Mouse (Mus musculus): ENCODE measurements around the gene Mrpl20. TPM values are rescaled to one million over a fixed set of nuclear protein-coding genes. Genes with fewer than 3 reads are reported as not detected.
"Not testable (repeated sequence)": the region's sequence is repeated elsewhere in the genome, so short reads cannot be mapped to it uniquely, and the experiment has no call there.

Gene Mrpl20
- polyA plus RNA-seq, 1 experiment from 2014 or later, result 226 TPM

- Histone ChIP-seq H3K9ac (ENCODE audit: low read depth, low read length) (no peak overlapping the region), H3K27me3 (ENCODE audit: control insufficient read depth, insufficient read depth, low read length) (peaks cover 7% of the 10 kb centered on the region; the same call in 1 of the 2 replicates), H3K36me3 (ENCODE audit: control insufficient read depth, insufficient read depth, low read length) (no peaks in the 10 kb centered on the region), H3K27ac (ENCODE audit: low read depth, low read length) (no peak overlapping the region), H3K4me2 (replicated peaks; ENCODE audit: low read depth, low read length) (no peak overlapping the region), H3K4me3 (ENCODE audit: low read length) (no peak overlapping the region), H3K9me3 (ENCODE audit: control insufficient read depth, low read length) (no peaks in the 10 kb centered on the region), H3K4me1 (ENCODE audit: control insufficient read depth, insufficient read depth, low read length) (peaks cover 18% of the 10 kb centered on the region; the same call in 1 of the 2 replicates)
- 79% methylated on average over 2 of the region's 2 CpGs for WGBS
- ATAC-seq (ENCODE audit: low FRiP score, low TSS enrichment), result no peak
These were observed 24.9 kb upstream of the Mrpl20 start for GRCm38 (mm10) chr4:155777816-155778215.

DNA sequence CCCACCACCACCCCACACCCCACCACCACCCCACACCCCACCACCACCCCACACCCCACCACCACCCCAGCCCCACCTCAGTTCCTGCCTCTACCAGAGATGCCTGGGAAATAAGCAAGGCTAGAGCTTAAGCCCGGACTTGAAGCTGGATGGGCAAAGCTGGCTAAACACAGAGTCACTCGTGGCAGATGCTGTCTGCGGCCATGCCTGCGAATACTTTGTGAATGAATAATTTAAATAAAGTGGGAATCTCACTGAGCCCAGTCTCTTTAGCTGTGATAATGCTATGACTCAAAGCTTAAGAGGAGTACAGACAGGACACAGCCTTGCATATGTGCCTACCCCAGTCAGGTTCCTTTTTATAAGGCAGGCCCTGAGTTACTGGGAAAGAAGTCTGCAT is 23.2 kb upstream of the Mrpl20 start:
- Histone ChIP-seq H3K4me1 (ENCODE audit: control insufficient read depth, insufficient read depth, low read length) (peaks cover 15% of the 10 kb centered on the region; the same call in 1 of the 2 replicates), H3K9ac (ENCODE audit: low read depth, low read length) (no peak overlapping the region), H3K27ac (ENCODE audit: low read depth, low read length) (no peak overlapping the region), H3K9me3 (ENCODE audit: control insufficient read depth, low read length) (no peaks in the 10 kb centered on the region), H3K36me3 (ENCODE audit: control insufficient read depth, insufficient read depth, low read length) (no peaks in the 10 kb centered on the region), H3K4me2 (replicated peaks; ENCODE audit: low read depth, low read length) (no peak overlapping the region), H3K4me3 (ENCODE audit: low read length) (no peak overlapping the region), H3K27me3 (ENCODE audit: control insufficient read depth, insufficient read depth, low read length) (no peaks in the 10 kb centered on the region)
- ATAC-seq (ENCODE audit: low FRiP score, low TSS enrichment), result no peak
- 88% methylated on average over 4 of the region's 4 CpGs for WGBS

DNA sequence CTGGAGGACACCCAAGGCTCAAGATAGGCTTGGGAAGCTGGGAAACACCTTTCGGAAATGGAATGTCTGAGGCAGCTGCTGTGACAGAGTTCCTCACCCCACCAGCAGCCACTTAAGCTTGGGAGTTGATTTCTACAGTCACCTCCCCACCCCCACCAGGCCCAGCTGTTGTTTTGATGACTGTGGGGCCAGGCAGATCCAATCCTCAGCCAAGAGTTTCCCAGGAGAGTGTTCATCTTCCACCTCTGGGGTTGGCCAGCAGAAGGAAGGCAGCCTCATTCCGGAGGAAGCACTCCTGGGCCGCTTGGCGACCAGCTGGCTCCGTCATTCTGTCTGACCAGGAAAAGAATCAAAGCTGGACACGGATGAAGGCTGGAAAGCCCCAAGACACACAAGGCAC is 21.8 kb upstream of the Mrpl20 start:
- no peak overlapping the region for H3K4me2 ChIP-seq (replicated peaks; ENCODE audit: low read depth, low read length)
- no peaks in the 10 kb centered on the region for H3K36me3 ChIP-seq (ENCODE audit: control insufficient read depth, insufficient read depth, low read length)
- H3K9ac ChIP-seq (ENCODE audit: low read depth, low read length), result no peak overlapping the region
- ATAC-seq (ENCODE audit: low FRiP score, low TSS enrichment), result no peak; the same call in 1 of the 2 replicates
- H3K4me1 ChIP-seq (ENCODE audit: control insufficient read depth, insufficient read depth, low read length), result peaks cover 18% of the 10 kb centered on the region; the same call in 1 of the 2 replicates
- H3K27ac ChIP-seq (ENCODE audit: low read depth, low read length), result 0 out of 2 replicates have a peak overlapping the region, but pooled peaks have one; percentile 24
- H3K27me3 ChIP-seq (ENCODE audit: control insufficient read depth, insufficient read depth, low read length), result no peaks in the 10 kb centered on the region
- H3K9me3 ChIP-seq (ENCODE audit: control insufficient read depth, low read length), result no peaks in the 10 kb centered on the region
- 11% methylated on average over 6 of the region's 6 CpGs for WGBS
- H3K4me3 ChIP-seq (ENCODE audit: low read length), result no peak overlapping the region

- no peaks in the 10 kb centered on the region for H3K27me3 ChIP-seq (ENCODE audit: control insufficient read depth, insufficient read depth, low read length)
- H3K9ac ChIP-seq (ENCODE audit: low read depth, low read length), result peak overlapping the region; percentile 81; the same call in 1 of the 2 replicates
- no peaks in the 10 kb centered on the region for H3K36me3 ChIP-seq (ENCODE audit: control insufficient read depth, insufficient read depth, low read length)
- 0 out of 2 replicates have a peak, but pooled peaks have one; percentile 1 for ATAC-seq (ENCODE audit: low FRiP score, low TSS enrichment)
- WGBS, result 38% methylated on average over 16 of the region's 16 CpGs
- H3K27ac ChIP-seq (ENCODE audit: low read depth, low read length), result no peak overlapping the region; the same call in 1 of the 2 replicates
- peak overlapping the region; percentile 87 for H3K4me2 ChIP-seq (replicated peaks; ENCODE audit: low read depth, low read length)
- H3K9me3 ChIP-seq (ENCODE audit: control insufficient read depth, low read length), result no peaks in the 10 kb centered on the region
- peak overlapping the region; percentile 60 for H3K4me3 ChIP-seq (ENCODE audit: low read length)
- peaks cover 14% of the 10 kb centered on the region; the same call in 1 of the 2 replicates for H3K4me1 ChIP-seq (ENCODE audit: control insufficient read depth, insufficient read depth, low read length)
These were observed 19.1 kb upstream of the Mrpl20 start for GRCm38 (mm10) chr4:155783486-155784080.

DNA sequence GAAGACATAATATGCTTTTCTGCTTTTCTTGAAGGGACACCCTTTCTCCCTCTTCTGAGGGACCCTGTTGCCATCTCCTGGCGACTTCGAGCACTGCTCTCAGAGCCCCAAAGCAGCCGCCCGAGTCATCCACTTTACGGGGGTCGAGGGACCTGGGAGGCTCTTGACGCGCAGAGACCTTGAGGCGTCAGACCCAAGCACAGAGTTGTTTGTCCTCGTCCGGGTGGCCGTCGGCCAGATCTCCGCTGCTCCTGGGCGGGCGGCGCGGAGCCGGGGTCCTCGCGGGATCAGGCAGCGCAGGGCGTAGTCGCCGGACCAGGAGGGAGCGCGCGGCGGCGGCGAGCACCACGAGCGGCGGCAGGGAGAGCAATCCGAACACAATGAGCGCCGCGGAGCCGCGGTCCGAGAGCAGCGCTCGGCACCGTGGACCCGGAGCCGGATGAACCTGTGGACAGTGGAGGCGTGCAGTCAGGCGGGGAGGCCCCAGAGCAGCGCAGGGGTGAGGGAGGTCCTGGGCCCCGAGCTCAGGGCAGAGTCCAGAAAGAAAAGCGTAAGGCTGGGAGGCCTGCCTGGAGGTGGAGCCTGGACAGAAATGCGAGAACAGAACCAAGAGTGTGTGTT is 18.5 kb upstream of the Mrpl20 start:
- WGBS, result under 1% methylated on average over 52 of the region's 52 CpGs
- Histone ChIP-seq H3K27me3 (ENCODE audit: control insufficient read depth, insufficient read depth, low read length) (no peaks in the 10 kb centered on the region), H3K9ac (ENCODE audit: low read depth, low read length) (peak overlapping the region; percentile 81), H3K36me3 (ENCODE audit: control insufficient read depth, insufficient read depth, low read length) (no peaks in the 10 kb centered on the region), H3K9me3 (ENCODE audit: control insufficient read depth, low read length) (no peaks in the 10 kb centered on the region), H3K4me1 (ENCODE audit: control insufficient read depth, insufficient read depth, low read length) (peaks cover 14% of the 10 kb centered on the region; the same call in 1 of the 2 replicates), H3K4me2 (replicated peaks; ENCODE audit: low read depth, low read length) (peak overlapping the region; percentile 87), H3K27ac (ENCODE audit: low read depth, low read length) (peak overlapping the region; percentile 67), H3K4me3 (ENCODE audit: low read length) (peak overlapping the region; percentile 60)
- ATAC-seq (ENCODE audit: low FRiP score, low TSS enrichment), result peak; percentile 82

DNA sequence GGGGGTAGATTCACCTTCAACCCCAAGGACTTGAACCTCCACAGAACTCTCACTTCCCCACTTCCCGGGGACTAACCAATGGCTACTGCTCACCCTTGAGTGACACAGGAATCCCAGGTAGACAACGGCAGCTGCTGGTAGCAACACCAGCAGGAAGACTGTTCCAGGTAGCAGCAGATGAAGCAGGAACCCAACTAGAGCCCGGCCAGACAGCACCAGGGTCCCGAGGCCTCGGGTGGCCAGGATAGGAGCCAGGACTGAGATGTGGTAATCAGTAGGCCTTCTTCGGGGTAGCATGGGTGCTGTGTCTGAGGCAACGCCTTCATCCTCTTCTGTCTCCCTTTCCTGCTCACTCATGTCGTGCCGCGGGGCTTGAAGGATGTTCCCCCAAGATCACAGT is 17.4 kb upstream of the Mrpl20 start:
- Histone ChIP-seq H3K4me3 (ENCODE audit: low read length) (no peak overlapping the region), H3K4me1 (ENCODE audit: control insufficient read depth, insufficient read depth, low read length) (peaks cover 14% of the 10 kb centered on the region; the same call in 1 of the 2 replicates), H3K9me3 (ENCODE audit: control insufficient read depth, low read length) (no peaks in the 10 kb centered on the region), H3K27me3 (ENCODE audit: control insufficient read depth, insufficient read depth, low read length) (no peaks in the 10 kb centered on the region), H3K27ac (ENCODE audit: low read depth, low read length) (no peak overlapping the region), H3K9ac (ENCODE audit: low read depth, low read length) (no peak overlapping the region), H3K36me3 (ENCODE audit: control insufficient read depth, insufficient read depth, low read length) (no peaks in the 10 kb centered on the region), H3K4me2 (replicated peaks; ENCODE audit: low read depth, low read length) (no peak overlapping the region)
- 75% methylated on average over 10 of the region's 10 CpGs for WGBS
- ATAC-seq (ENCODE audit: low FRiP score, low TSS enrichment), result no peak

GRCm38 (mm10) chr4:155785819-155786218 is 16.9 kb upstream of the Mrpl20 start, which contains the start of gene Tmem88b:
Gene Tmem88b (minus strand): TSS chr4:155785874.
- Histone ChIP-seq H3K4me1 (ENCODE audit: control insufficient read depth, insufficient read depth, low read length) (peaks cover 13% of the 10 kb centered on the region; the same call in 1 of the 2 replicates), H3K27ac (ENCODE audit: low read depth, low read length) (no peak within 1 kb of the TSS), H3K9ac (ENCODE audit: low read depth, low read length) (peak within 1 kb of the TSS; percentile 81), H3K4me3 (ENCODE audit: low read length) (peak within 1 kb of the TSS; percentile 60; the same call in 1 of the 2 replicates), H3K4me2 (replicated peaks; ENCODE audit: low read depth, low read length) (peak within 1 kb of the TSS; percentile 87), H3K36me3 (ENCODE audit: control insufficient read depth, insufficient read depth, low read length) (no peaks in the 10 kb centered on the region), H3K27me3 (ENCODE audit: control insufficient read depth, insufficient read depth, low read length) (no peaks in the 10 kb centered on the region), H3K9me3 (ENCODE audit: control insufficient read depth, low read length) (no peaks in the 10 kb centered on the region)
- no peak for ATAC-seq (ENCODE audit: low FRiP score, low TSS enrichment)
- WGBS, result 80% methylated on average over 5 of the region's 5 CpGs

GRCm38 (mm10) chr4:155788300-155788699 is 14.4 kb upstream of the Mrpl20 start:
- no peaks in the 10 kb centered on the region for H3K9me3 ChIP-seq (ENCODE audit: control insufficient read depth, low read length)
- H3K4me1 ChIP-seq (ENCODE audit: control insufficient read depth, insufficient read depth, low read length), result peaks cover 8% of the 10 kb centered on the region; the same call in 1 of the 2 replicates
- no peaks in the 10 kb centered on the region for H3K27me3 ChIP-seq (ENCODE audit: control insufficient read depth, insufficient read depth, low read length)
- H3K36me3 ChIP-seq (ENCODE audit: control insufficient read depth, insufficient read depth, low read length), result no peaks in the 10 kb centered on the region
- no peak overlapping the region for H3K4me3 ChIP-seq (ENCODE audit: low read length)
- ATAC-seq (ENCODE audit: low FRiP score, low TSS enrichment), result no peak
- H3K9ac ChIP-seq (ENCODE audit: low read depth, low read length), result no peak overlapping the region
- no peak overlapping the region for H3K4me2 ChIP-seq (replicated peaks; ENCODE audit: low read depth, low read length)
- H3K27ac ChIP-seq (ENCODE audit: low read depth, low read length), result no peak overlapping the region
- 86% methylated on average over 3 of the region's 3 CpGs for WGBS

- not testable (repeated sequence) for H3K4me2 ChIP-seq (replicated peaks; ENCODE audit: low read depth, low read length); H3K9ac ChIP-seq (ENCODE audit: low read depth, low read length); H3K27me3 ChIP-seq (ENCODE audit: control insufficient read depth, insufficient read depth, low read length); H3K4me3 ChIP-seq (ENCODE audit: low read length); H3K4me1 ChIP-seq (ENCODE audit: control insufficient read depth, insufficient read depth, low read length); H3K27ac ChIP-seq (ENCODE audit: low read depth, low read length); H3K9me3 ChIP-seq (ENCODE audit: control insufficient read depth, low read length); H3K36me3 ChIP-seq (ENCODE audit: control insufficient read depth, insufficient read depth, low read length); ATAC-seq (ENCODE audit: low FRiP score, low TSS enrichment)
- 80% methylated on average over 4 of the region's 4 CpGs for WGBS
These were observed 13.8 kb upstream of the Mrpl20 start for GRCm38 (mm10) chr4:155788833-155789232.

Data from kidney, embryonic 14.5 days (tissue).